Comparison of ENCODE assay signal across 8 mouse cellular contexts in genomic region chr2:44104282-44105197, GRCm38 (mm10).
DNase-seq lines count a peak whose midpoint lies in the region; ATAC-seq lines count a peak whose summit lies in the region.

No protein-coding gene starts in this region.

- ATAC-seq in forebrain, embryonic 15.5 days (replicated peaks): peak; percentile 89
- peak; percentile 60; the same call in 1 of the 2 replicates for ATAC-seq in stomach, embryonic 15.5 days (ENCODE audit: insufficient read depth, low FRiP score, low read depth)

- no peak overlapping the region for H3K9ac ChIP-seq in forebrain, embryonic 15.5 days (replicated peaks)
- H3K9ac ChIP-seq in stomach, embryonic 15.5 days: no peak overlapping the region

- H3K36me3 ChIP-seq in forebrain, embryonic 15.5 days: no peaks in the 10 kb centered on the region
- H3K36me3 ChIP-seq in hindbrain, embryonic 10.5 days: no peaks in the 10 kb centered on the region
- H3K36me3 ChIP-seq in stomach, embryonic 15.5 days: no peaks in the 10 kb centered on the region

- no peaks in the 10 kb centered on the region for H3K27me3 ChIP-seq in forebrain, embryonic 15.5 days
- no peaks in the 10 kb centered on the region for H3K27me3 ChIP-seq in hindbrain, embryonic 10.5 days (ENCODE audit: insufficient read depth, poor library complexity, severe bottlenecking)
- H3K27me3 ChIP-seq in stomach, embryonic 15.5 days (replicated peaks): no peaks in the 10 kb centered on the region

- DNase-seq in ovary, adult 18-20 months (ENCODE audit: low spot score): peak; percentile 43
- no peak for DNase-seq in ovary, postnatal 10 days (ENCODE audit: low spot score)
- peak; percentile 63 for DNase-seq in hindbrain, embryonic 10.5 days (ENCODE audit: low spot score)
- DNase-seq in layer of hippocampus, adult 9-11 months: peak; percentile 24
- DNase-seq in lung, postnatal 25 days (ENCODE audit: low spot score): peak; percentile 32
- no peak for DNase-seq in thymus, postnatal 0 days (ENCODE audit: low spot score)

- H3K4me1 ChIP-seq in forebrain, embryonic 15.5 days: peaks cover 10% of the 10 kb centered on the region
- peaks cover 13% of the 10 kb centered on the region for H3K4me1 ChIP-seq in hindbrain, embryonic 10.5 days (replicated peaks)
- 0 out of 2 replicates have a peak, but pooled peaks cover 3% of the 10 kb centered on the region for H3K4me1 ChIP-seq in stomach, embryonic 15.5 days

- H3K4me3 ChIP-seq in forebrain, embryonic 15.5 days: no peak overlapping the region
- no peak overlapping the region for H3K4me3 ChIP-seq in hindbrain, embryonic 10.5 days
- H3K4me3 ChIP-seq in stomach, embryonic 15.5 days (replicated peaks): no peak overlapping the region

- H3K27ac ChIP-seq in forebrain, embryonic 15.5 days (replicated peaks): peak overlapping the region; percentile 60
- peak overlapping the region; percentile 78 for H3K27ac ChIP-seq in hindbrain, embryonic 10.5 days
- peak overlapping the region; percentile 95 for H3K27ac ChIP-seq in stomach, embryonic 15.5 days

- 42% methylated on average over 22 of the region's 22 CpGs for WGBS in forebrain, embryonic 15.5 days
- WGBS in hindbrain, embryonic 10.5 days: 44% methylated on average over 22 of the region's 22 CpGs
- WGBS in stomach, embryonic 15.5 days: 31% methylated on average over 22 of the region's 22 CpGs

- H3K9me3 ChIP-seq in forebrain, embryonic 15.5 days: no peaks in the 10 kb centered on the region
- no peaks in the 10 kb centered on the region for H3K9me3 ChIP-seq in hindbrain, embryonic 10.5 days
- no peaks in the 10 kb centered on the region for H3K9me3 ChIP-seq in stomach, embryonic 15.5 days

- H3K4me2 ChIP-seq in forebrain, embryonic 15.5 days (replicated peaks): peak overlapping the region; percentile 11
- H3K4me2 ChIP-seq in stomach, embryonic 15.5 days: no peak overlapping the region; the same call in 1 of the 2 replicates

Comparison
In these comparisons a context has a peak if more than half of its experiments do, and no peak if none do; other contexts are left out.
1. DNase-seq: peak in ovary, adult 18-20 months (single experiment), hindbrain, embryonic 10.5 days (single experiment), layer of hippocampus, adult 9-11 months (single experiment) and lung, postnatal 25 days (single experiment); none in ovary, postnatal 10 days (single experiment) and thymus, postnatal 0 days (single experiment).
2. Peak in every context shown above with its lines, with median percentiles within 50 percentile points of each other: H3K27ac ChIP-seq.